Mouse (Mus musculus): ENCODE data around the gene Dusp6. TPM values are rescaled to one million over a fixed set of nuclear protein-coding genes. Genes with fewer than 3 reads are reported as not detected.
A peak's percentile ranks its signal among the peaks of the same experiment; 100 is the strongest.

The Dusp6 gene
- total RNA-seq, 4 experiments from 2014 or later = 7.3 to 9.8 (median 8.5) TPM

DNA sequence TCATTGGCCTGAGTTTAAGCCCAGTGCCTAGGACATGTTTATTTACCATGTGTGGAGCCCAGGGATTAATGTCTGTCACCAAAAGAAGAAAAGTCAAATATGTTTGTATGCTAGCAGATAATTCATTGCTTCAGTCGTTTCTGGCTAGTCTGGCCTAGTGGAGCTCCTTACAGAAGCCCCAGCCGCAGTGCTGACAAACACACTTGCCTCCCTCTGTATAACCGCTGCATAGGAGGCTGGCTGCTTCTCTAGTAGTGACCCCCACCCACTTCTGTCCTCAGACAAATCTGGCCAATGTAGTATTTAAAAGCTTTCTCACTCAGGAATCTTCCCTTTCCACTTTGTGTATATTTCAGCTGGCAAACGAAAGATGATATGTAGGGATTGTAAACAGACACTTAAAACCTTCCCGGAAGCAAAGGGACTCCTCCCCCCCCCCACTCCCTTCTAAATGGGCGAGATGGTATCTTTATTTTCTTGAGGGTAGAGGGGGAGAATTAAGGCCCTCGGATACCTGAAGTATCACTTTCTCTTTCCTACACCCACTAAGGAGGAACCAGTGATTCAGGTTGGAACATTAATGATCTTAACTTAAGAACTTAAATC, 18.3 kb upstream of the Dusp6 start:
- DNase-seq (ENCODE audit: low spot score in 2 of 2) = no peak

DNA sequence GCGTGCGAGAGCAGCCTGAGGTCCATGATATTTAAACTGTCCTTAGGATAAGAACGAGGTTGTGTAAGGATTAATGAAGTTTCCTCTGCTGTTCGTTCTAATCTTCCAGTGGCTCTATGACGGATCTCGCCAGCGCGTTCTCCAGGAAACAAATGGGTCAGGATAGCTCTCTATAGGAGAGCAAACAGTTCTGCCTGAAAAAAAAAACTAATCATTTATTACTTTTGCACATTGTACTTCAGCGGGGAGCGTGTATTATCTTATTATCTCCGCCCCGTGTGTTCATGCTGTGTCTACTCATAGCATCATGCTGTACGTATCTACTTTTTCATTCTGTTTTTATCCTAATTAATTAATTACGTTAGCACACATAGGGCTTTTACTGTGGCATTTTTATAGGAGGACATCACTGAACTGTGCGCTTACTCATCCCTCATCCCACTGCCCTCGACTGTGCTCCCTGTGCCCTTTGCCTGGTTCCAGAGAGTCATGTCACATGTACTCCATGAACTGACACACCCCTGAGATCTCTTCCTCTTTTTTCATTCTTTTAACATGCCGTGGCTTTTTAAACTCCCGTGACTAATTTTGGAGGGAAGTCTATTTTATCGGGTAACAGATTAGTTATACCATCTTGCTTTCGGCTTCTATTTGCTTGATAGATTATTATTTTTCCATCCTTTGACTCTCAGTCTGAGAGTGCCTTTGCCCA, 16.1 kb upstream of the Dusp6 start:
- no peak for DNase-seq (ENCODE audit: low spot score in 2 of 2)

DNA sequence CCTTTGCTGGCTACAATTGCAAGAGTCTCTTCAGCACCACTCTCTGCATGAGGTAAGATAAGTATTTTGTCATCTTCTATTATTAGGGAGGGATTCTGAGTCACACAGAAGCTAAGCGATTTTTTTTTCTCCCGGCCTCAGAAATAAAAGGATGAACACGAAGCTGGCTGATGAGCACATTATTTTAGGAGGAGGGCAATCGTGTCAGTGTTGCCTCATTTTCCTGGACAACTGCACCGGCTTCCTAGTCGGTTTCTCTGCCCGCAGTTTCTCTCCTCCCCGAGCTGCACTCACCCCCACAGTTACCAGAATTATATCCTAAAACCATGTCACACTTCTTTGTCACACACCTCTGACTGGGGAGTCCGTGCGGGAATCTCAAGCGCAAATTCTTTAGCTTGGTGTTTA, 12.2 kb upstream of the Dusp6 start:
- DNase-seq (ENCODE audit: low spot score in 2 of 2) = no peak

DNA sequence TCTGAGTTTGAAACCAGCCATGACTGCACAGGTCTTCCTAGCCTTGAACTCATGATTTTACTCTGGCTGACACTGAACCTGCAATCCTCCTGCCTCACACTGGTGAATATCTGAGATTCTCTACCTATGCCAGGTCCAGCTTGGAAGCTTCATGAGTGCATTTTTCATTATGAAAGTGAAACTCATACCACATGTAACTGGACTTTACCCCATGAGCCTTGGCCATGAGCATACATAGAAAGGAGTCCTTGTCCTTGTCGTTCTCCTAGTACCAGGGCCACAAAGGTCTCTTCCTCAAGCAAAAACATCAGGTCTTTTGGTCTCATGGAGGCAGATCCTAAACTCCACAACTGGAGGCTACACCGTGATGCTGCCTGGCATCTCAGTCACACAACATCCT, 9.6 kb upstream of the Dusp6 start:
- DNase-seq (ENCODE audit: low spot score in 2 of 2) = no peak

DNA sequence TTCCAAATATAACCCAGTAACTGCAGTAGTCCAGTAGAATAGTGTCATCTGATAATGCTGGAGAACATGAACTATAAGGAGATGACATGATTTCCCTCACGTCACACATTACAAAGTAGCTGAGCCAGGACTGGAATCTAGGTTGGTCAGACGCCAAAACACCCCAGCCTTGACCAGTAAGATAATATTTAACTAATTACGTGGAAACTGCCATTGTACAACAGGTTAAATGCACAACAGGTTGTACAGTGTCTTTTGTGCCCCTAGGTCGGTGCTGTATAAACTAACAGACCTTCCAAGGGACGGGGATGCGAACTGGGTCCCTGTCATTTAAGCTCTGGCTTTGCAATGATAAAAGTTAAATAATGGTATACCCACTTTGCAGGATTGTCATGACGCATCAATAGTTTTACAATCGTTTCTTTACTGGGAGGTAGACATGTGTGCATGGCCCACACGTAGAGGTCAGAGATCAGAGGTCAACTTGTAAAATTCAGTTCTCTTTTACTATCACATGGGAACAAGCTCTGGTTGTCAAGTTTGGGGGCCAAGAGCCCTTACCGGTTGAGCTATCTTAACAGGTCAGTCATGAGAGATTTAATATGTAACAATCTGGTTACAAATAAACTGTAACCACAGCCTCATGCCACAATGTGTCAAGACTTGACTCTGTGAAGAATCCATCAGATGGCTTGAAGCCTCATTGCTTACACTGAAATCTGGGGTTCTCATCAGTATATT, 7.0 kb upstream of the Dusp6 start:
- no peak for DNase-seq (ENCODE audit: low spot score in 2 of 2)

DNA sequence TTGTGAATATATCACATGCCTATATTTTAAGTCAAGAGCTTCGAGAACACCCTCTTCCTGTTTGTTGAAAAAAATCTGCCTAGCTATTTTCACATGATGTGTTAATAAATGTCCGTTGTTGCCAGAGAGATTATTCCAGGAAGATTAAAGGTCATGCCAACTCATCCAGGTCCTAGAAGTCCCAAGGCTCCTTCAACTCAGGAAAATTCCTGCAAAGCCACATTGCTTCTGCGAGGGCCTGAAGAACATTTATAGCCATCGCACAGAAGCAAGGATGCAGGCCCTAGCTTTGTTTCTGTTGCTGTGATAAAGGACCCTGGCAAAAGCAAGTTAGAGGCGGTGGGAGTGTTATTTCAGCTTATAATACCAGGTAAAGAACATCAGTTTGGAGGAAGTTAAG, 5.5 kb upstream of the Dusp6 start:
- no peak for DNase-seq (ENCODE audit: low spot score in 2 of 2)

DNA sequence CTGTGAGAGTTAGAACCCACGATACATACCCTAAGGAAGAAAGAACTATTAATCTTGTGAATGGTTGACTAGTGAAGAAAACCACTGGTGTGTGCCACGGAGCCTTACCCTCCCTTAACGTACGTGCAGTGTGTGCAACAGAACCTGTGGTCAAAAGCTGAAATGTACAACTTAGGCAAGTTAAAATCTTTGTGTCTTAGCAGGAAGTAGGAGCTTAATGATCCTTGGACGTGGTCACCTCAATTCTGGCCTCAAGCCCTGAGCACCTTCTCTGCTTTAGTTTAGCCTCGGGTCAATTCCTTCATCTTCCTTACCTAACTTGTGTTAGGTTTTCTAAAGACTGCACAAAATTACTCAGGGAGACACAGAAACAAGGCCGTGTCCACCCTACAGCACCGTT, 3.2 kb upstream of the Dusp6 start:
- DNase-seq (ENCODE audit: low spot score in 2 of 2) = no peak

DNA sequence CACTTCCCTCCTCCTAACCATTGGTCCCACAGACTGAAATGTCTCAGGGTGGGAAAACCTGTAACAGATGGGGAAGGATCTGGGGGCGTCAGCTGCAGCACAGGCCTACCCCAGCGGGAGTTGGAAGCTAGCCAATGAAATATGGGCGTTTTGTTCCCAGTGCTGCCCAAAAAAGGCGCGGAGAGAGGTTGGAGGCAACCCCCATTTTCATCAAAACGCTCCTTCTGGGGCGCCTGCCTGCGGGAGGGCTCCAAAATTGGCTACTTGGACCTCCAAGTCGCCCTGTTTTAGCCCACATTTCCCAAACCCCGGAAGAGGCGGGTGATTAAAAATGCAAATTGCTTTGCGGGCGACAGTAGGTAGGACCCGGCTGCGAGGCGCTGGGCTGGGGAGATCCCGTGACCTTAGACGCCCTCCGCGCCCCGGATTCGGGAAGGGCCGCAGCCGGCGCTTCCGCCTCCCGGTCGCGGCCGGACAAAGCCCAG, 1.8 kb upstream of the Dusp6 start:
- peak in 1 of 2 experiments; percentile 22 for DNase-seq (ENCODE audit: low spot score in 2 of 2)

DNA sequence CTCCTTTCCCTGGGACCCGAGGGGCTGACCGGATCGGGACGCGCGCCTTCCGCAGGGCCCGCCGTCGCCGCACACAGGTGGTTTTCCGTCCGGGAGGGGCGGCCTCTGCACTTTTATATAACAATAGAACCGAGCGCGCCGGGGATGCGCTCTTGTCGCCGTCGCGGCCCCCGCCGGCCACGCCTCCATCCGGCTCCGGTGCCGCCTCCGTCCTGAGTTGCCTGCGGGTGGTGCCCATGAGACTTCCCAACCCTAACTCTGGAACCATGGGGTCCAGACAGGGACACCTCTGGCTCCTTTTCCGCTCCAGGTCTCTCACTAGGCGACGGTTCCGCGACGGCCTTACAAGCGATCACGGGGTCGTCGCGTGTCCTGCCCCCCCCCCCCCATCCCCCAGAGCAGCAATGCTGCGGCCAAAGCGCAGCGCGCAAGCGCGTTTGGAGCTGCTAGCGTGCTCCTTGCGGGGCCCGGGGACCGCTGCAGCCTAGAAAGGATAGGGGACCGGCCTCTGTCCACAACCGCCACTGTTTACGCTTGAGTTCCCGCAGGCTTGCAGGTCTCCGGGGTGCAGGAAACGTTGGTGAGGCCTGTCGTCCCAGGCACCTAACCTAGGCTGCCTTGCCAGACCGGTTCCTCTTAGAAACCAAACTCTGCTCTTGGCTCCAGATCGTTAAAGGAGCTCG, 1.3 kb upstream of the Dusp6 start:
- DNase-seq (ENCODE audit: low spot score in 2 of 2) = peak; percentile 66 to 78

DNA sequence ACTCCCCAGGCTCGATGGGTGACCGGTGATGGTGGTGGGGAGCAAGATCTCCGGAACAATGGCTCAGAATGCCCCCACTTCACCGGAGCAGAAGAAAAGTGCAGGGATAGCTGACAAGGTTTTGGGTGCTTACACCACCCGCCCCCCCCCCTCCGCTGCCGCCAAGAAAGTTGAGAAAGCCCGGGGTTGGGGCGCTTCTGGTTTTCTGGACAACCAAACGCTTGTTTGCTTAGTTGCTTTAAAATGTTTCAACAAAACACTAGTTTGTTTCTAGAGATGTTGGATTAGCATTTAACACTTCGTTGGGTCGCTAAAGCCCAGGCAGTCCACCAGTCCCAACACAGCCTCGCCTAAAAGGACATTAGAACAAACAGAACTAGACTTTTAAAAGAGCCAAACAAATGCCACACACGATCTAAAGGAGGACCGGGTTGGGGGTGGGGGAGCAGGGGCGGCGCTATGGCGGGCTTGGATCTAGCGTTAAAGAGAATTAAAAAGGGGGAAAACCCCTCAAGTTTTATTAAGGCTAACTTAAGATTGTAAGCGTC, 638 bp upstream of the Dusp6 start:
- DNase-seq (ENCODE audit: low spot score in 2 of 2) = no peak

DNA sequence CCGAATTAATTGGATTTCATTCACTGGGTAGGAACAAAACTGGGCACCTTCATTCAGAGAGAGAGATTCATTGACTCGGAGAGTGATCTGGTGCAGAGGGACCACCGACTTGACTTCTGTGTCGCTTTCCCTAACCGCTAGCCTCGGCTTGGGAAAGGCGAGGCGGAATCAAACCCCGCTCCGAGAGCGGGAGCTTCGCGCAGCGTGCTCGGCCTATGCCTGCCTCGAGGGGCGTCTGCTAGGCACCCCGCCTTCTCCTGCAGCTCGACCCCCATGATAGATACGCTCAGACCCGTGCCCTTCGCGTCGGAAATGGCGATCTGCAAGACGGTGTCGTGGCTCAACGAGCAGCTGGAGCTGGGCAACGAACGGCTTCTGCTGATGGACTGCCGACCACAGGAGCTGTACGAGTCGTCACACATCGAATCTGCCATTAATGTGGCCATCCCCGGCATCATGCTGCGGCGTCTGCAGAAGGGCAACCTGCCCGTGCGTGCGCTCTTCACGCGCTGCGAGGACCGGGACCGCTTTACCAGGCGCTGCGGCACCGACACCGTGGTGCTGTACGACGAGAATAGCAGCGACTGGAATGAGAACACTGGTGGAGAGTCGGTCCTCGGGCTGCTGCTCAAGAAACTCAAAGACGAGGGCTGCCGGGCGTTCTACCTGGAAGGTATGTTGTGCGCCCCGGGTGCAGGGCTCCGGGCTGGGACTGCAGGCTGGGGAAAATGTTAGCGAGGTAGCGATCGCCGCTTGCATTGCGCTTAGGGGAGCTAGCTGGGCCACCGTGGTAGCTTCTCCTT, 589 bp downstream of the Dusp6 start:
- DNase-seq (ENCODE audit: low spot score in 2 of 2) = no peak

DNA sequence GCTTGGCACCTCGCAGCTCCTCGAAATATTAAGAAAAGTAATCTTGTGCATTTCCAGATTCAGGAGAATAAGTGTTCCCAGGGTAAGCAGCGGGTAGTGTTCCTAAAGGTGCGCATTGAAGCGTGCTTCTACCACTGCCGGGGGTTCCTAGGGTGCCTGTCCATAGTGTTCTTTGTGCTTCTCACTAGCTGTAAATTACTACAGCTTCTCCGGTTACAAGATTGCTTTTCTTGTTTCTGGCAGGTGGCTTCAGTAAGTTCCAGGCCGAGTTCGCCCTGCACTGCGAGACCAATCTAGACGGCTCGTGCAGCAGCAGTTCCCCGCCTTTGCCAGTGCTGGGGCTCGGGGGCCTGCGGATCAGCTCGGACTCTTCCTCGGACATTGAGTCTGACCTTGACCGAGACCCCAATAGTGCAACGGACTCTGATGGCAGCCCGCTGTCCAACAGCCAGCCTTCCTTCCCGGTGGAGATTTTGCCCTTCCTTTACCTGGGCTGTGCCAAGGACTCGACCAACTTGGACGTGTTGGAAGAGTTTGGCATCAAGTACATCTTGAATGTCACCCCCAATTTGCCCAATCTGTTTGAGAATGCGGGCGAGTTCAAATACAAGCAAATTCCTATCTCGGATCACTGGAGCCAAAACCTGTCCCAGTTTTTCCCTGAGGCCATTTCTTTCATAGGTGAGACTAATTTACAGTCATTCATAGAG, 1.4 kb downstream of the Dusp6 start:
- DNase-seq (ENCODE audit: low spot score in 2 of 2) = no peak

DNA sequence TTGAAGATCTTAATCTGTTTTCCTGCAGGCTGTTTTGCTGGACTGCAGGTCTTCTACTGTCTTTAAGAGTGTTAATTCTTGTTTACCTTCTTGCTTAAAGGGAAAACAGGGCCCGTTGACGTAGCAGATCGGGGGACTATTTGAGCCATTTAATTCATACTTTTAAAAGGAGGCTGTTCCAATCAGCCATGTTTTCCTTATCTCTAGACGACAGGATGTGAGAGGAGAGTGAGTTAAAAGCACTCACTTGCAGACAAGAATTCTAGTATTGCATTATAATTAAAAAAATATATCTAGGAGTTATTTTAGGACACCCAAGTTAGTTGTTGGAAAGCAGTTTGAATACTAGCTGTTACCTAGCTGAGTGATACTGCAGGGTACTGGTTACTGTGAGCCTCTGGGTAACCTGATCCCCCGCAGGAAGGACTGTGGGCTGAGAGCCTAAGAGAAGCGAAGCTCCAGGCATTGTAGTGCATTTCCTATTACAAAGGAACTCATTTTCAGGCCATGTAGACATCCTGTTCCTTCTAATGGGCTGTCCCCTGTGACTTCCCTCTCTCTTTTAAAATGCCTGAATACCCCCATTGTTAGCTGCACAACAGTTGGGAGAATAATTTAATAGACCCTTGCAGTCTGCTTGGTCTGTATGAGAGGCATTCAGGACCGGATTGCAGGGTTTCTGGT, 2.1 kb downstream of the Dusp6 start:
- DNase-seq (ENCODE audit: low spot score in 2 of 2) = no peak

DNA sequence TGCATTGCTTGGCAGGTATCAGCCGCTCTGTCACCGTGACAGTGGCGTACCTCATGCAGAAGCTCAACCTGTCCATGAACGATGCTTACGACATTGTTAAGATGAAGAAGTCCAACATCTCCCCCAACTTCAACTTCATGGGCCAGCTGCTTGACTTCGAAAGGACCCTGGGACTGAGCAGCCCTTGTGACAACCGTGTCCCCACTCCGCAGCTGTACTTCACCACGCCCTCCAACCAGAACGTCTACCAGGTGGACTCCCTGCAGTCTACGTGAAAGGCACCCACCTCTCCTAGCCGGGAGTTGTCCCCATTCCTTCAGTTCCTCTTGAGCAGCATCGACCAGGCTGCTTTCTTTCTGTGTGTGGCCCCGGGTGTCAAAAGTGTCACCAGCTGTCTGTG, 3.0 kb downstream of the Dusp6 start:
- no peak for DNase-seq (ENCODE audit: low spot score in 2 of 2)

DNA sequence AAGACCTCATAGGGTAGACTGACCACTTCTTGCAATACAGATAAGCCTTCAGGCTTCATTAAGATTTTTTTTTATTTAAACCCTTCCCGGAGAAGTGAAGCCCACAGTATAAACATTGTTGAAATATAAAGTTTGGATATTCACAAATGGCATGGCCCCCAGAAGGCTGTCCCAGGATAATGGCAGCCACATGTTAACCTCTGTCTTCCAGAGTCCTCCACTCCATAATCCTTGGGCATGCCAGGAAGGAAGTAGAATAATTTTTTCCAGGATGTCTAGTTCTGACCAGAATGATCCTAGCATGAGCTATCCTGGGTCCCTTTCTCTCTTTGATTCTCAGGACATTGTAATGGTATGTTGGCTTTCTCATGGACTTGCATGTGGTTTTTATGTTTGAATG, 4.6 kb downstream of the Dusp6 start:
- DNase-seq (ENCODE audit: low spot score in 2 of 2) = no peak

DNA sequence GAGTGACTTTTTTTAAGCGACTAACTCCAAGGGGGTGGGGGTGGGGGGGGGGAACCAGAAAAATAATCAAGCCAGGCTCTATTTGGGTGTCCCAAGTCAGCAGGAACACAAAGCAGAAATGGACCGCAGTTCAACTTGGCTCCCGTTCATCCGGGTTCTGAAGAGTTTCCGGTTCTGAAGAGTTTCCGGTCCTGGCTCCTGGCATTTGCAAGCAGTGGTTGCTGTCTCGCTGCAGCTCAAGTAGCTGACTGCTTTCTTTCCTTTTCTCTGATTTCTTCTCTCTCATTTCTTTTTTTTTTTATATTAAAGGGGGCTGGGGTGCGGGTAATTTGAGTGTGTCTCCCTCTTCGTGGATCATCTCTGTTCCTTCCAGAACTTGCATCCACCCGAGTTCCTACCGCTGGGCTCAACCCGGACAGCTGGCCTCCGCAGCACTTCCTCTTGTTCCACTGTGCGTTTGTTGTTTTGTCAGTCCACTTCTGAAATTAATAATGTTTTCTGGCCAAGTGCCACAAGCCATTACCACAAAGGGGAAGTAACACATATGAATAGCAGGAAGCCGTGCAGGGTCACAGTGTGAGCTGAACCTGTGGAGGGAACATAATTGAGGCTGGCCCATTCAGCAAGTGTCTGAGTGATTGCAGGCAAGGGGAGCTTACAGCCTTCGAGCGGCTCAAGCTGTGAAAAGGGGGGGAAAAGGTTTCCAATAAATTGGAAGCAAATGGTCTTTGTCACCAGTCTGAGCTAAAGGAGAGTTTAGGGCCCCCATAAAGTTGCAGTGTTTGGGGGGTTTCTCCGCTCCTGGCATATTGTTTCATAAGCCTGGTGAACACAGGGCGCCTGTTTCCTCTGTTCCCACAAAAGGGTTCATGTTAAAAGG, 5.6 kb downstream of the Dusp6 start:
- peak; percentile 28 to 39 for DNase-seq (ENCODE audit: low spot score in 2 of 2)

DNA sequence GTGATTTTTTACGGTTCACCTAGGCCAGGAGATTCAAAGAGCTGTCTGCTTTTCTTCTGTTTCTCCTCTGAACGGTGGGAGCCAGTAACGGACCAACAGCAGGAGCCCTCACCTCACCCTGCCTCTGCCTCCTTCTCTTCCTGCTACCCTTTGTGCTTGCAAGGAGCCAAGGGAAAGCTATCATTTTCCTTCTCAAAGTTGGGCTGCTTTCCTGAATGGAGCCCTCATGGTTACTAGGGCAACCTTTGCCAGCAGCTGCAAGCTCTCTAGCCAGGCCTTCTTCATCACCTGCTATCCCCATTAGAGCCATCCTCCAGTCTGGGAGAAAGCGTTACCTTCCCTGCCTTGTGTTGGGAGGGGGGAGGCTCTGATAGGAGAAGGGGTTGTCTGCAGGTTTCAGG, 6.3 kb downstream of the Dusp6 start:
- DNase-seq (ENCODE audit: low spot score in 2 of 2) = no peak

DNA sequence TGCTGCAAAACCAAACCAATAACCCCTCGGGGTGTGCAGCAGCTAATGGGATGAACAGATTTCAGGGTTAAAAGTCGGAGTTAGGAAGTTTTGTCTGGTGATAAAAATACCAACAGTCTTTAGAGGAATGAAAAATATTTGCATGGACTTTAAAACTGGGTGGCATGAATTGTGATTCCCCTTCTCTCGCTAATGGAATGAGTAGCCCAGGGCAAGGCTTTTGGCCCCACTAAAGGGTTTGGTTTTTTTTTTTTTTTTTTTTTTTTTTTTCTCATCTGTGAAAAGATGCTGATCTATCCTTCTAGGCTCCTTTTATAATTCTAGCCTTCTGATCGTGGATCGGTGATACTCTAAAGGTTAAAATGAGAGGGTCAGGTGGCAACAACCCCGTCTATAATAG, 6.7 kb downstream of the Dusp6 start:
- DNase-seq (ENCODE audit: low spot score in 2 of 2) = no peak

DNA sequence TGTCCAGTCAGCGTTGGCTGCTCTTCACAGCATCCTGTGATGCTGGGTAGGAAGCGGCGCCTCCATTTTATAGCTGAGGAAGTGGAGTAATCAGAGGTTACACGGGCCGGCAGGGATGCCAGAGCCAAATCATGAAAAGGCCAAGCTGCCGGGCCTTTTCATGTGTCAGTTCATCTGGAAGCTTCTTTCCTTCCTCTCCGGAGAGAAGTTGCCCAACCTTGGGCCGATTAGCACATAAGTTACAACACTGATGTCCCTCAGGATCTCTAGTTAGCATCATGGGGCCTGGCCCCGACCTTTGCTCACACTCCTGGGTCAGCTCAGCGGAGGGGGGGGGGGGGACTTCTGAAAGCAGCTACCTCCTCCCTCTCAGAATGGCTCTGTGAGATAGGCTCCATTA, 7.4 kb downstream of the Dusp6 start:
- peak; percentile 15 to 39 for DNase-seq (ENCODE audit: low spot score in 2 of 2)
